Mouse (Mus musculus) small intestine, adult 2 months (tissue): ENCODE data around the gene Gm10134.

ENCODE experiments used
- CTCF ChIP-seq: fragments of 200-500 bp; IDR thresholded peaks from 2 replicates; pipeline ENCODE4 v1.5.1; 2012; ENCODE audit warnings: low read depth, mild to moderate bottlenecking, control low read depth, inconsistent platforms, low read length, moderate library complexity, mixed read lengths; ENCODE audit not compliant: insufficient replicate concordance, insufficient read length; ENCODE audit errors: extremely low read depth
- POLR2A ChIP-seq: fragments of 200-500 bp; IDR thresholded peaks from 2 replicates; pipeline ENCODE4 v1.6.1; 2012; ENCODE audit warnings: low read depth, mild to moderate bottlenecking, control low read depth, inconsistent platforms, low read length, moderate library complexity

DNA sequence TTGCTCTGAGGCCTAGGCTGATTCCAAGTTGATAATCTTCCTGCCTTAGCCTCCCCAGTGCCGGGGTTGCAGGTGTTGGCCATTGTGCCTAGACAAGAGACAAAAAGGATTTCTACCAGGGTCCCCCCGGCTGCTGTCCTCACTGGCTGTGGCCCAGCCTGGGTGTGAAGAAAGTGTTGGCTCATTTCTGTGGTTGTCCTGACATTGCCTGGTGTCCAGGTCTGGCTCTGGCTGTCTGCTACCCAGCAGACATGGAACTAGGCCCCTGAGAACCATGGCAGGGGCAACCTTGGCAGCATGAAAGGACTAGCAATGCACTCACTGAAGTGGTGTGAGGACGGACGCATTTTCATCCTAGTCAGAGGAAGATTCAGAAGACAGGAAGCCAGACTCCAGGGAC lies 24.0 kb downstream of the Gm10134 start:
- no peak for TF ChIP-seq POLR2A
- TF ChIP-seq CTCF = no peak
